In the genomic region with DNA sequence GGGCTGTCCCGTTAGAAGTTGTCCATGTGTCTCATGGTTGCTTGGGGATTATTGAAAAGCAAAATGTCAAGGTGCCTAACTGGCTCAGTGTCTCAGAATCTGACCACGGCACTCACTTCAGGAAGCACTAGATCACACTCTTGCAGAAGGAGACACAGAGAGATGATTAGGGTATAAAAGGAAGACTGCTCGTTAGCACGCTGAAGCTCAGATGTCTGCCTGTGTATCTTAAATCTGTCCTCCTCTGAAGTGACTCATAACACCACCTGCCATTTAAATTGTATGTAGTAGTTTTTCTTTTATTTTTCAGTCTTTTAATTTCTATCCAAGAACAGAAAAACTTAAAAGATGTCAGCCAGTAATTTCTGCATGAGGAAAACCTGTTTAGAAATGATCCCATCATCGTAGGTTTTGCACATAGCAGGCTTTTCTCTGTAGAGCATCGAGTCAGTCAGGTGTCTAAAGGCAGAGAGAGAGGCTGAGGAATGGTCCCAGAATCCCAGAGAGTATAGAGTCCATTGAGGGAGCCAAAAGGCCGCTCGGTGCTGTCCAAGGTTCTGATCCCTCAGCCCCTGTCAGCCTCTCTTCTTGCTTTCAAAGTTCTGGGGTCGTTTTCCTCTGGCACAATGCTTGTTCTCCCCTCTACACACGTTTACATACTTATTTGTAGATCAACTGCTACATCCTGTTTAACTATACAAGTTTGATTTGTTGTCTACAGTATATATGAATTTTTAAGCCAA, we compare ENCODE assay signal across 11 mouse cellular contexts. TPM values are rescaled to one million over a fixed set of nuclear protein-coding genes. Genes with fewer than 3 reads are reported as not detected.
DNase-seq lines count a peak whose midpoint lies in the region; ATAC-seq lines count a peak whose summit lies in the region.
"Had no signal": no experiment of that assay in that cellular context is flagged by ENCODE, and none has a peak within 500 bp of the region (broad histone marks: within the 10 kb centered on the region; RNA-seq: fewer than 3 reads in every experiment).

No protein-coding gene starts in this region.

- no peak overlapping the region for H3K4me2 ChIP-seq in hindbrain, embryonic 15.5 days
- H3K4me2 ChIP-seq: liver, embryonic 13.5 days had no signal

- H3K9ac ChIP-seq in hindbrain, embryonic 15.5 days: no peak overlapping the region
- H3K9ac ChIP-seq: liver, embryonic 13.5 days had no signal

- H3K27me3 ChIP-seq in hindbrain, embryonic 15.5 days: no peaks in the 10 kb centered on the region
- H3K27me3 ChIP-seq: liver, embryonic 13.5 days had no signal

- H3K9me3 ChIP-seq in hindbrain, embryonic 15.5 days: no peaks in the 10 kb centered on the region
- H3K9me3 ChIP-seq: liver, embryonic 13.5 days had no signal

- H3K4me3 ChIP-seq in hindbrain, embryonic 15.5 days: no peak overlapping the region
- H3K4me3 ChIP-seq: liver, embryonic 13.5 days had no signal

- H3K4me1 ChIP-seq in hindbrain, embryonic 15.5 days (replicated peaks): peaks cover 57% of the 10 kb centered on the region

- no peak for ATAC-seq in hindbrain, embryonic 15.5 days (ENCODE audit: low FRiP score, low read depth)

- peak; percentile 37 for DNase-seq in adrenal gland, postnatal 10 days
- no peak for DNase-seq in adrenal gland, postnatal 25 days
- DNase-seq in ovary, postnatal 36 days (ENCODE audit: low spot score): peak; percentile 36
- no peak for DNase-seq in ovary, adult 18-20 months (ENCODE audit: low spot score)
- peak; percentile 46 for DNase-seq in retina, postnatal 1 day
- DNase-seq in thymus, adult 18-20 months: no peak
- DNase-seq in layer of hippocampus, adult 9-11 months: no peak
- DNase-seq: kidney, adult 8-10 months; liver, embryonic 13.5 days; thymus, adult 2 months had no signal

- H3K36me3 ChIP-seq in hindbrain, embryonic 15.5 days: peaks cover 23% of the 10 kb centered on the region; the same call in 1 of the 2 replicates

- H3K27ac ChIP-seq in hindbrain, embryonic 15.5 days (replicated peaks): peak overlapping the region; percentile 75
- H3K27ac ChIP-seq: liver, embryonic 13.5 days had no signal

- 31% methylated on average over 10 of the region's 10 CpGs for WGBS in hindbrain, embryonic 15.5 days

RNA-seq across cellular contexts. Expression of gene 7530416G11Rik, which starts 38.0 kb away (rescaled TPM):
- total RNA-seq in adrenal gland, postnatal 10 days (2021): not detected
- total RNA-seq in adrenal gland, postnatal 25 days (2021): not detected in 2 replicates
- not detected in 2 replicates for polyA plus RNA-seq in hindbrain, embryonic 15.5 days (2015; fragmentation: Nextera tagmentation; extraction: Ambion mirVana)
- polyA plus RNA-seq: liver, embryonic 13.5 days; thymus, adult 2 months had no signal

Comparison
In these comparisons a context has a peak if more than half of its experiments do, and no peak if none do; other contexts are left out.
1. DNase-seq: peak in adrenal gland, postnatal 10 days (single experiment), ovary, postnatal 36 days (single experiment) and retina, postnatal 1 day (single experiment); none in adrenal gland, postnatal 25 days (single experiment), ovary, adult 18-20 months (single experiment), thymus, adult 18-20 months (0 of 2) and layer of hippocampus, adult 9-11 months (single experiment).